Mouse (Mus musculus) small intestine, adult 10 weeks (tissue): ENCODE data around the gene Zfp442. TPM values are rescaled to one million over a fixed set of nuclear protein-coding genes. Genes with fewer than 3 reads are reported as not detected.

Experiments used
- polyA plus RNA-seq: library from polyadenylated mRNA; stranded (reverse); fragments of 350-450 nt; fragmentation: Illumina TruSeq; extraction: RNeasy Lipid Tissue Mini Kit (QIAGEN cat#74804); gene quantifications from one replicate; pipeline ENCODE4 v1.2.3, GENCODE M21; 2014; ENCODE audit warnings: low replicate concordance

The Zfp442 gene
- polyA plus RNA-seq, result 53.3 TPM

GRCm38 (mm10) chr2:150451180-150451919 lies at the start of gene Zfp442:
Gene Zfp442 (minus strand): TSS chr2:150451486.

GRCm38 (mm10) chr2:150484939-150485778 lies 33.9 kb upstream of the Zfp442 start, which contains the start of gene Zfp345:
Gene Zfp345 (minus strand): TSS chr2:150485091.

GRCm38 (mm10) chr2:150362113-150362877 lies 89.0 kb downstream of the Zfp442 start, which contains the start of gene 3300002I08Rik:
Gene 3300002I08Rik (minus strand): TSS chr2:150362765.

Other genes starting within 250 kb of the Zfp442 start
- 45.8 TPM for gene Zfp937, start 233.4 kb downstream of the Zfp442 start, polyA plus RNA-seq
- 23.4 TPM for gene Gm21994, start 195.9 kb downstream of the Zfp442 start, polyA plus RNA-seq
- gene Gm14124, start 194.0 kb downstream of the Zfp442 start, polyA plus RNA-seq, result not detected
- 3.2 TPM for gene Gm10130, start 127.8 kb downstream of the Zfp442 start, polyA plus RNA-seq
- 22.3 TPM for gene 3300002I08Rik, start 88.7 kb downstream of the Zfp442 start, polyA plus RNA-seq
- not detected for gene Zfp345, start 33.6 kb upstream of the Zfp442 start, polyA plus RNA-seq
- gene Cst7, start 118.9 kb upstream of the Zfp442 start, polyA plus RNA-seq, result 1.7 TPM
- gene Apmap, start 157.1 kb upstream of the Zfp442 start, polyA plus RNA-seq, result 31.7 TPM
- 12.5 TPM for gene Acss1, start 217.0 kb upstream of the Zfp442 start, polyA plus RNA-seq
- not detected for gene Vsx1, start 237.9 kb upstream of the Zfp442 start, polyA plus RNA-seq